Mouse (Mus musculus) right cerebral cortex, adult 2 months (tissue): ENCODE data around the gene Kpna3.

Source experiments
- DNase-seq, 2 experiments: peaks; one replicate each; pipeline ENCODE4 v3.0.0; 2021 to 2022; ENCODE audit warnings: low spot score in 2 of 2

Kpna3 gene

GRCm38 (mm10) chr14:61320765-61321164 is 118.9 kb downstream of the Kpna3 start:
- no peak for DNase-seq

GRCm38 (mm10) chr14:61316861-61317260 is 122.8 kb downstream of the Kpna3 start:
- DNase-seq: peak; percentile 75 to 81
